8 mouse cellular contexts compared by ENCODE assay signal in the genomic region with DNA sequence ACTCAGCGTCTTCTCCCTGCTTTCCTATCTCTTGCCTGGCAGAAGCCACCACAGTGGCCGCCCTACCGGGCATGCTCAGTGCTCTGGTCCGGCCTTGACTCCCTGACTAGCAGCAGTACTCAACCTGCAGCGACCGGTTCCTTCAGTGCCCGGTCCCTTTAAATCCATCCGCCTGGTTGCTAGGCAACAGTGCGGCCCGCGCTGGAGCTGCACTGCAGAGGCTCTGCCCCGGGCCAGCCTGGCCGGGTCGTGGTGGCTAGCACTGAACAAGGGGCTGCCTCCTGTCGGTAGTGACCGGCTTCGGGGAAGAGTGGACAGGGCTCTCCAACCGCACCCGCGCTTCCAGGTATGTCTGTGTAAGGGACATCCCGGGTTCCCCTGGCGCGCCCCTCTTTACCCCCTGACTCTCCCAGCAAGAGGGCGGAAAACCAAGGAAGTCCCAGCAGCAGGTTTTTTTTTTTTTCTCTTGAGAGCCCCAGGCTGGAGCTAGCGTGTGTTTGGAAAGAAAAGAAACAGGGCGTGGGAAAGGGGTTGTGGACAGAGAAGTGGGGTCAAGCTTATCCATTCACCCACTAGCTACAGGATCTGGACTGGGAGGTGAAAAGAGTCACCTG. TPM values are rescaled to one million over a fixed set of nuclear protein-coding genes. Genes with fewer than 3 reads are reported as not detected.
DNase-seq lines count a peak whose midpoint lies in the region; ATAC-seq lines count a peak whose summit lies in the region.

A gene (plus strand): TSS at position 221 of the 614 bp plus-strand sequence.

- H3K4me2 ChIP-seq in hindbrain, embryonic 11.5 days (replicated peaks; ENCODE audit: low read depth, low read length), result peak within 1 kb of the TSS; percentile 34

- H3K9ac ChIP-seq in hindbrain, embryonic 11.5 days (ENCODE audit: low read depth, low read length), result peak within 1 kb of the TSS; percentile 36; the same call in 1 of the 2 replicates

- no peaks in the 10 kb centered on the region for H3K36me3 ChIP-seq in hindbrain, embryonic 11.5 days (ENCODE audit: control insufficient read depth, insufficient read depth, low read length)

- no peaks in the 10 kb centered on the region for H3K4me1 ChIP-seq in hindbrain, embryonic 11.5 days (replicated peaks; ENCODE audit: control insufficient read depth, insufficient read depth, low read length)

- no peak within 1 kb of the TSS for H3K27ac ChIP-seq in hindbrain, embryonic 11.5 days (ENCODE audit: low read depth, low read length)

- H3K9me3 ChIP-seq in hindbrain, embryonic 11.5 days (ENCODE audit: control insufficient read depth, low read length), result no peaks in the 10 kb centered on the region

- WGBS in hindbrain, embryonic 11.5 days, result 18% methylated on average over 26 of the region's 26 CpGs

- DNase-seq in Muller cell, postnatal 12 days (ENCODE audit: inconsistent ontology term), result peak; percentile 75
- DNase-seq in cerebellum, postnatal 14 days, result peak; percentile 77 to 79
- DNase-seq in frontal cortex, postnatal 25 days (ENCODE audit: low spot score in 2 of 2), result peak; percentile 18 to 31
- peak; percentile 87 for DNase-seq in hindbrain, embryonic 11.5 days (ENCODE audit: low spot score)
- peak; percentile 4 for DNase-seq in layer of hippocampus, adult 9-10 months (ENCODE audit: low spot score)
- DNase-seq in lung, adult 18-20 months, result peak; percentile 66 to 71
- DNase-seq in ovary, postnatal 14 days (ENCODE audit: low spot score), result peak; percentile 37
- DNase-seq in yolk sac, embryonic 10.5 days (ENCODE audit: low spot score), result peak; percentile 85

- no peaks in the 10 kb centered on the region for H3K27me3 ChIP-seq in hindbrain, embryonic 11.5 days (ENCODE audit: control insufficient read depth, insufficient read depth, low read length)

- ATAC-seq in hindbrain, embryonic 11.5 days (ENCODE audit: low FRiP score), result peak; percentile 99

- peak within 1 kb of the TSS; percentile 22 for H3K4me3 ChIP-seq in hindbrain, embryonic 11.5 days (ENCODE audit: low read depth, low read length)

RNA-seq across cellular contexts. Expression of the gene that starts here (rescaled TPM):
- polyA plus RNA-seq in hindbrain, embryonic 11.5 days (2014; fragmentation: Nextera tagmentation; extraction: Ambion mirVana), result 4.7 and 5.6 TPM in 2 replicates

Comparison
In these comparisons a context has a peak if more than half of its experiments do, and no peak if none do; other contexts are left out.
1. DNase-seq: peak in every context shown above with its lines; median percentile 87 in hindbrain, embryonic 11.5 days; 85 in yolk sac, embryonic 10.5 days; 78 in cerebellum, postnatal 14 days; 75 in Muller cell, postnatal 12 days; 68 in lung, adult 18-20 months; 37 in ovary, postnatal 14 days; 24 in frontal cortex, postnatal 25 days; 4 in layer of hippocampus, adult 9-10 months.